Mouse (Mus musculus): ENCODE results near the gene Spo11. TPM values are rescaled to one million over a fixed set of nuclear protein-coding genes. Genes with fewer than 3 reads are reported as not detected.

Spo11 gene
- polyA plus RNA-seq, 2 experiments, result 0.03 TPM; not detected in 1

DNA sequence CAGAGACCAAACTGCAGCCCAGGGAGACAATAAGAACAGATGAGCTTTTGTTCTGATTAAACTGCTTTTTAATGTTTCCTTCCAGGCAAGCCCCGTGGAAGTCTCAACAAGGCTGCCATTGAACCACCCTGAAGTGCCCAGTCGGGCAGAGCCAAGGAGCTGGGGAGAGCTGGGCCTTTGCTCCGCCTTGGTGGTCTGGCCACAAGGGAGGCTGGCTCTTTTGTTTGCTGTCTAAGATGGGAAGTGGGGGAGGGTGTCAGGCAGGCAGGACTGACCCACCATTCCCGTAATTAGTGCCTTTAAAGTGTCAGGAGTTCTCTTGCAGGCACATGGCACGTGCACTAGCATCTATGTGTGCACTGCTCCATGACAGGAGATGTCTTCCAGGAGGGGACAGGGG lies 18.9 kb upstream of the Spo11 start:
- no peak for ATAC-seq (ENCODE audit: insufficient read depth)
- Histone ChIP-seq H3K27me3 (ENCODE audit: control insufficient read depth, insufficient read depth, low read length) (no peaks in the 10 kb centered on the region), H3K9me3 (ENCODE audit: control insufficient read depth, low read length) (peaks cover 2% of the 10 kb centered on the region), H3K4me2 (ENCODE audit: low read depth) (no peak overlapping the region), H3K9ac (replicated peaks) (no peak overlapping the region), H3K36me3 (replicated peaks; ENCODE audit: control insufficient read depth, insufficient read depth, low read depth) (no peaks in the 10 kb centered on the region), H3K4me1 (replicated peaks; ENCODE audit: control insufficient read depth in 2 of 2, insufficient read depth in 2 of 2, low read length in 1 of 2) (no peaks in the 10 kb centered on the region), H3K4me3 (ENCODE audit: insufficient read depth in 1 of 2, low read depth in 2 of 2, low read length in 2 of 2) (no peak overlapping the region), H3K27ac (no peak overlapping the region)
- TF ChIP-seq CTCF (IDR thresholded peaks at IDR 0.05; ENCODE audit: low read depth), result no peak
- TF ChIP-seq EP300 (IDR thresholded peaks at IDR 0.05; ENCODE audit: low read depth), result no peak
- DNase-seq (ENCODE audit: low read depth in 3 of 3, low spot score in 3 of 3), result no peak
- WGBS (ENCODE audit: insufficient replicate concordance), result 23% methylated on average over 5 of the region's 5 CpGs

DNA sequence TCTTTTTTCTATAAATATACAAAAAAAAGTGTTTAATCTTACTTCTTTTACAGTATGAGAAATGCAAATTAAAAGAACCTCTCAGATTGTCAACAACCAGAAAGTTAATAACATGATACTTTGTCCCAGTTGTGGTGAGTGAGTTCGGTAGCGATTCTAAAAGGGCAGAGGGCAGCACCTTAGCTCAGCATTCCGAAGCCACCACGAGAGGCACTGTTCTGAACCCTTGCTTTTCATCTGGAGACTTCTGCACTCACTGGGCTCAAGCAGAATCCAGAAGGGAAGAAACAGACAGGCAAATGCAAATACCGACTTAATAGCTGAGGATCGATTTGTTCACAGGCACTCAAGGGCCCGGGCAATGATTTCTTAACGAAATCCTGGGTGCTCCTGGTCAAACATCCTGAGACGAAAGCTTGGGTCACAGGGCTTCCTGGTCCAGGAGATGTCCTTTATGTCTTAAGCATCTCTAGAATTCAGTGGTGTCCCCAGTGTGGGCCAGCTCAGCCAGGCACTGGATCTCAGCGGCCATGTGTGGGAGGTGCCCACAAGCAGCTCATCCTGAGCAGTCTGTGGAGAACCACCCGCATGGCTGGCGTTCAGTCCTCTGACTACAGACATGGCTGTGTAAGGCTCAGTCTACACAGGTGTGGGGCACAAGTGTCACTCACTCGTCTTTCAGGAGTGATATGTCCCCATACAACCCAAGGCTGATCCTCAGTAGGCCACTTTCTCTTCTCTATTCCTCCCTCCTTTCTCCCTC lies 18.3 kb upstream of the Spo11 start:
- H3K27me3 ChIP-seq (ENCODE audit: control insufficient read depth, insufficient read depth, low read length), result no peaks in the 10 kb centered on the region
- 49% methylated on average over 13 of the region's 13 CpGs for WGBS (ENCODE audit: insufficient replicate concordance)
- H3K9ac ChIP-seq (replicated peaks), result no peak overlapping the region
- DNase-seq (ENCODE audit: low read depth in 3 of 3, low spot score in 3 of 3), result no peak
- no peak overlapping the region for H3K27ac ChIP-seq
- no peak overlapping the region for H3K4me2 ChIP-seq (ENCODE audit: low read depth)
- H3K9me3 ChIP-seq (ENCODE audit: control insufficient read depth, low read length), result peaks cover 2% of the 10 kb centered on the region
- H3K36me3 ChIP-seq (replicated peaks; ENCODE audit: control insufficient read depth, insufficient read depth, low read depth), result no peaks in the 10 kb centered on the region
- H3K4me1 ChIP-seq (replicated peaks; ENCODE audit: control insufficient read depth in 2 of 2, insufficient read depth in 2 of 2, low read length in 1 of 2), result no peaks in the 10 kb centered on the region
- no peak for TF ChIP-seq CTCF (IDR thresholded peaks at IDR 0.05; ENCODE audit: low read depth)
- no peak for TF ChIP-seq EP300 (IDR thresholded peaks at IDR 0.05; ENCODE audit: low read depth)
- H3K4me3 ChIP-seq (ENCODE audit: insufficient read depth in 1 of 2, low read depth in 2 of 2, low read length in 2 of 2), result no peak overlapping the region
- no peak for ATAC-seq (ENCODE audit: insufficient read depth)

DNA sequence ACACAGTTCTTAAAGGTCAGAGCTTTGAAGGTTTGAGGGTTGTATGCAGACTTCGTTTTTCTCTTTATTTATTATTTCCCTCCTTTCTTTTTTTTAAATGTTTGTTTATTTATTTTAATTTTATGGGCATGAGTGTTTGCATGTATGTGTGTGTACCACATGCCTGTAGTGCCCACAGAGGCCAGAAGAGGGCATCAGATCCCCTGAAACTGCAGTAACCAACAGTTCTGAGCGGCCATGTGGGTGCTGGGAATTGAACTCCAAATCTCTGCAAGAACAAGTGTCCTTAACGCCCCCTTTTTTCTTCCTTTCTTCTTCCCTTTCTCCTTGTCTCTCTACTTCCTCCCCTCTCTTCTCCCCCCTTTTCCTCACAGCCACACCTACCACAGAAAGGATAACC lies 17.1 kb upstream of the Spo11 start:
- Histone ChIP-seq H3K27ac (no peak overlapping the region), H3K4me1 (replicated peaks; ENCODE audit: control insufficient read depth in 2 of 2, insufficient read depth in 2 of 2, low read length in 1 of 2) (no peaks in the 10 kb centered on the region), H3K4me2 (ENCODE audit: low read depth) (no peak overlapping the region), H3K36me3 (replicated peaks; ENCODE audit: control insufficient read depth, insufficient read depth, low read depth) (no peaks in the 10 kb centered on the region), H3K27me3 (ENCODE audit: control insufficient read depth, insufficient read depth, low read length) (no peaks in the 10 kb centered on the region), H3K9me3 (ENCODE audit: control insufficient read depth, low read length) (peaks cover 2% of the 10 kb centered on the region), H3K4me3 (ENCODE audit: insufficient read depth in 1 of 2, low read depth in 2 of 2, low read length in 2 of 2) (no peak overlapping the region), H3K9ac (replicated peaks) (no peak overlapping the region)
- no peak for ATAC-seq (ENCODE audit: insufficient read depth)
- no peak for DNase-seq (ENCODE audit: low read depth in 3 of 3, low spot score in 3 of 3)
- 43% methylated on average over 3 of the region's 3 CpGs for WGBS (ENCODE audit: insufficient replicate concordance)
- TF ChIP-seq CTCF (IDR thresholded peaks at IDR 0.05; ENCODE audit: low read depth), result peak; percentile 42
- no peak for TF ChIP-seq EP300 (IDR thresholded peaks at IDR 0.05; ENCODE audit: low read depth)

DNA sequence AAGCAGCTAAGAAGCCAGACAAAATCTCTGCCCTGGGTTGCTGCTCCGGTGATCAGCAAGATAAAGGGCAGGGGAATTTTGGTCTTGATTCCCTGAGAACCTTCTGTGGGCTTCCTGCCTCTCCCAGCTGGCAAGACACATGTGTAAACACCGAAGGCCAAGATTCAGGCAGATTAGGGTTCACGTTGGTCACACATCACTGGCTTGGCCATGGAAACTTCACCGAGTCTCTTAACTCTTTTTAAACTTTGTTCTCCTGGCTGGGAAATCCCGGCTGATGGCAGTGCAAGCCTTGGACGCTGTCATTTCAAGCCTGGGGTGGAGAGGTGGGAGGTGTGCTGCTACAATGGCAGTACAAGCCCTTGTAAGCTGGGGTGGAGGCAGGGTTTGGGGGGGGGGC lies 16.3 kb upstream of the Spo11 start:
- no peak for ATAC-seq (ENCODE audit: insufficient read depth)
- no peak overlapping the region for H3K4me2 ChIP-seq (ENCODE audit: low read depth)
- no peak for TF ChIP-seq CTCF (IDR thresholded peaks at IDR 0.05; ENCODE audit: low read depth)
- TF ChIP-seq EP300 (IDR thresholded peaks at IDR 0.05; ENCODE audit: low read depth), result no peak
- no peak overlapping the region for H3K9ac ChIP-seq (replicated peaks)
- H3K27ac ChIP-seq, result no peak overlapping the region
- H3K4me3 ChIP-seq (ENCODE audit: insufficient read depth in 1 of 2, low read depth in 2 of 2, low read length in 2 of 2), result no peak overlapping the region
- no peaks in the 10 kb centered on the region for H3K36me3 ChIP-seq (replicated peaks; ENCODE audit: control insufficient read depth, insufficient read depth, low read depth)
- no peak for DNase-seq (ENCODE audit: low read depth in 3 of 3, low spot score in 3 of 3)
- no peaks in the 10 kb centered on the region for H3K4me1 ChIP-seq (replicated peaks; ENCODE audit: control insufficient read depth in 2 of 2, insufficient read depth in 2 of 2, low read length in 1 of 2)
- peaks cover 2% of the 10 kb centered on the region for H3K9me3 ChIP-seq (ENCODE audit: control insufficient read depth, low read length)
- H3K27me3 ChIP-seq (ENCODE audit: control insufficient read depth, insufficient read depth, low read length), result no peaks in the 10 kb centered on the region
- 60% methylated on average over 6 of the region's 6 CpGs for WGBS (ENCODE audit: insufficient replicate concordance)

DNA sequence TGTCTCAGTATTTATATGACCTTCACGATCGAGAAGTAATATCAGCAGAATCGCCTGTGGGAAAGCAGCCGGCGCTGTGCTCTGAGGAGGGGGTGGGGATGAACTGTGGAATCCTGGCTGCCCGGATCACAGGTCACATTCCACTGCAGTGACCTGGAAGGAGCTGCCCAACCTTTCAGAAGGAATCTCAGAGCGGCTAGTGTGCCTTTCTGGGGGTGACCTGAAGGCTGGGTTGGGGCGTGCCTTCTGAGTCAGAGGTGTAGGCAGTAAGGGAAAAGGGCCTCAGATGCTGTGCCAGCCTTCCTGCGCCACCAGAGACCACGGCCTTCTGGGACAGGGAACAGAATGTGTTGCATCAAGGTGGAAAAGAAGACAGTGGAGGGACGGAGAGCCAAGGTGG lies 12.3 kb upstream of the Spo11 start:
- no peak for TF ChIP-seq CTCF (IDR thresholded peaks at IDR 0.05; ENCODE audit: low read depth)
- TF ChIP-seq EP300 (IDR thresholded peaks at IDR 0.05; ENCODE audit: low read depth), result no peak
- Histone ChIP-seq H3K9me3 (ENCODE audit: control insufficient read depth, low read length) (peaks cover 2% of the 10 kb centered on the region), H3K4me3 (ENCODE audit: insufficient read depth in 1 of 2, low read depth in 2 of 2, low read length in 2 of 2) (no peak overlapping the region), H3K4me1 (replicated peaks; ENCODE audit: control insufficient read depth in 2 of 2, insufficient read depth in 2 of 2, low read length in 1 of 2) (no peaks in the 10 kb centered on the region), H3K9ac (replicated peaks) (no peak overlapping the region), H3K27me3 (ENCODE audit: control insufficient read depth, insufficient read depth, low read length) (no peaks in the 10 kb centered on the region), H3K27ac (no peak overlapping the region), H3K4me2 (ENCODE audit: low read depth) (no peak overlapping the region), H3K36me3 (replicated peaks; ENCODE audit: control insufficient read depth, insufficient read depth, low read depth) (no peaks in the 10 kb centered on the region)
- 64% methylated on average over 11 of the region's 11 CpGs for WGBS (ENCODE audit: insufficient replicate concordance)
- ATAC-seq (ENCODE audit: insufficient read depth), result no peak
- DNase-seq (ENCODE audit: low read depth in 3 of 3, low spot score in 3 of 3), result no peak
